Mouse (Mus musculus) embryonic fibroblast, embryonic 13.5 days (primary cell): ENCODE data around the gene Ctnna3. TPM values are rescaled to one million over a fixed set of nuclear protein-coding genes. Genes with fewer than 3 reads are reported as not detected.
A peak's percentile ranks its signal among the peaks of the same experiment; 100 is the strongest.

Experiments
- H3K27ac ChIP-seq: 2 replicates; pipeline ENCODE4 v1.5.1; 2012; ENCODE audit warnings: low read length, control low read depth, inconsistent platforms; ENCODE audit not compliant: insufficient read depth
- H3K4me1 ChIP-seq: 2 replicates; pipeline ENCODE4 v1.6.1; 2011; ENCODE audit warnings: low read length; ENCODE audit not compliant: control insufficient read depth, insufficient read depth
- H3K4me3 ChIP-seq: 2 replicates; pipeline ENCODE4 v1.5.1; 2011; ENCODE audit warnings: mild to moderate bottlenecking, control low read depth, low read length; ENCODE audit not compliant: insufficient read depth
- CTCF ChIP-seq: IDR thresholded peaks from 2 replicates; pipeline ENCODE4 v1.5.1; 2011; ENCODE audit warnings: mild to moderate bottlenecking, control low read depth, low read length, moderate library complexity, borderline replicate concordance; ENCODE audit not compliant: insufficient read depth
- POLR2A ChIP-seq: IDR thresholded peaks from 2 replicates; pipeline ENCODE4 v1.6.1; 2011; ENCODE audit warnings: low read depth, mild to moderate bottlenecking, control low read depth, low read length, moderate library complexity
- polyA plus RNA-seq: library from polyadenylated mRNA; stranded (reverse); fragments of >200 nt; gene quantifications from 2 replicates; pipeline ENCODE4 v1.2.4, GENCODE M21; 2011; ENCODE audit warnings: low read depth; ENCODE audit not compliant: missing spikeins, insufficient read length

Gene Ctnna3
- polyA plus RNA-seq, 1 experiment, result 0.14 TPM

- Histone ChIP-seq H3K27ac (no peak overlapping the region), H3K4me3 (no peak overlapping the region), H3K4me1 (no peaks in the 10 kb centered on the region; the same call in 1 of the 2 replicates)
- TF ChIP-seq CTCF, result no peak
Observed at GRCm38 (mm10) chr10:63894612-63895011, 464.7 kb downstream of the Ctnna3 start.

GRCm38 (mm10) chr10:63899891-63900290, 470.0 kb downstream of the Ctnna3 start:
- Histone ChIP-seq H3K4me1 (no peaks in the 10 kb centered on the region; the same call in 1 of the 2 replicates), H3K27ac (no peak overlapping the region), H3K4me3 (no peak overlapping the region)
- TF ChIP-seq CTCF (no peak), POLR2A (no peak)

GRCm38 (mm10) chr10:63908878-63909277, 479.0 kb downstream of the Ctnna3 start:
- H3K27ac ChIP-seq, result peak overlapping the region; percentile 85
- TF ChIP-seq POLR2A (no peak), CTCF (no peak)
- H3K4me3 ChIP-seq, result no peak overlapping the region
- peaks cover 5% of the 10 kb centered on the region for H3K4me1 ChIP-seq

GRCm38 (mm10) chr10:63927334-63927733, 497.4 kb downstream of the Ctnna3 start, which contains the start of gene Gm10118:
TSS of gene Gm10118 (minus strand) at chr10:63927434.
- Histone ChIP-seq H3K4me3 (no peak within 1 kb of the TSS), H3K4me1 (no peaks in the 10 kb centered on the region), H3K27ac (no peak within 1 kb of the TSS)
- TF ChIP-seq CTCF, result no peak
- no peak for TF ChIP-seq POLR2A

- TF ChIP-seq POLR2A (no peak), CTCF (no peak)
Observed at GRCm38 (mm10) chr10:63933946-63934345, 504.0 kb downstream of the Ctnna3 start.

GRCm38 (mm10) chr10:63945534-63945933, 515.6 kb downstream of the Ctnna3 start:
- no peak overlapping the region for H3K27ac ChIP-seq
- TF ChIP-seq CTCF (no peak), POLR2A (no peak)
- H3K4me3 ChIP-seq, result no peak overlapping the region
- H3K4me1 ChIP-seq, result no peaks in the 10 kb centered on the region

More at GRCm38 (mm10) chr10:63933946-63934345, 504.0 kb downstream of the Ctnna3 start:
- Histone ChIP-seq H3K4me1 (no peaks in the 10 kb centered on the region), H3K27ac (no peak overlapping the region), H3K4me3 (no peak overlapping the region)

- no peak for TF ChIP-seq POLR2A
- TF ChIP-seq CTCF, result no peak
- Histone ChIP-seq H3K4me1 (no peaks in the 10 kb centered on the region), H3K4me3 (no peak overlapping the region), H3K27ac (no peak overlapping the region)
Observed at GRCm38 (mm10) chr10:63947266-63947665, 517.4 kb downstream of the Ctnna3 start.

- Histone ChIP-seq H3K4me3 (no peak overlapping the region), H3K27ac (no peak overlapping the region), H3K4me1 (no peaks in the 10 kb centered on the region)
- TF ChIP-seq POLR2A (no peak), CTCF (no peak)
Observed at GRCm38 (mm10) chr10:63950867-63951266, 521.0 kb downstream of the Ctnna3 start.

- Histone ChIP-seq H3K4me3 (no peak overlapping the region), H3K4me1 (no peaks in the 10 kb centered on the region), H3K27ac (no peak overlapping the region)
- no peak for TF ChIP-seq POLR2A
- no peak for TF ChIP-seq CTCF
Observed at GRCm38 (mm10) chr10:63951481-63951880, 521.6 kb downstream of the Ctnna3 start.

GRCm38 (mm10) chr10:63954308-63954930, 524.5 kb downstream of the Ctnna3 start:
- no peak overlapping the region for H3K4me3 ChIP-seq
- no peak for TF ChIP-seq POLR2A
- no peak for TF ChIP-seq CTCF
- H3K27ac ChIP-seq, result peak overlapping the region; percentile 68
- H3K4me1 ChIP-seq, result no peaks in the 10 kb centered on the region
